Mouse (Mus musculus): ENCODE measurements around the gene Htr5b.

Gene Htr5b

GRCm38 (mm10) chr1:121490241-121490640, 38.0 kb downstream of the Htr5b start:
- no peak for DNase-seq (ENCODE audit: low spot score in 2 of 2)

GRCm38 (mm10) chr1:121486803-121487202, 41.5 kb downstream of the Htr5b start:
- DNase-seq (ENCODE audit: low spot score in 2 of 2) = no peak

GRCm38 (mm10) chr1:121483091-121483490, 45.2 kb downstream of the Htr5b start:
- no peak for DNase-seq (ENCODE audit: low spot score in 2 of 2)

DNA sequence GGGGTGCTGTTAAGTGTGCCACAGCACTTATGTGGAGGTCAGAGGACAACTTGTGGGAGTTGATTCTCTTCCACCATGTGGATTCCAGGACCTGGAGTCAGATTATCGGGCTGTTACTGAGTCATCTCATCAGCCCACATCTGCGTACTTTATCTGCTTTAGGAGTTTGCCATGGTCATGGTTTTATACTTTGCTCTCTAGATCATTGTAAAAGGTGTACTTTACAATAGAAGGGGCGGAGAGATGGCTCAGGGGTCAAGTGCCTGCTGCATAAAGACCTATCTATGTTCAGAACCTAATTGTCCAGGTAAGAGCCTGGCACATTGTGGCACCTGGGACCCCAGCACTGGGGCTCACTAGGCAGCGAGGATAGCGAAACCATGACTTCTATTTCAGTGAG, 48.9 kb downstream of the Htr5b start:
- no peak for DNase-seq (ENCODE audit: low spot score in 2 of 2)

- no peak for DNase-seq (ENCODE audit: low spot score in 2 of 2)
Observed at GRCm38 (mm10) chr1:121478284-121478980, 49.8 kb downstream of the Htr5b start.

GRCm38 (mm10) chr1:121477716-121478115, 50.5 kb downstream of the Htr5b start:
- DNase-seq (ENCODE audit: low spot score in 2 of 2) = no peak

DNA sequence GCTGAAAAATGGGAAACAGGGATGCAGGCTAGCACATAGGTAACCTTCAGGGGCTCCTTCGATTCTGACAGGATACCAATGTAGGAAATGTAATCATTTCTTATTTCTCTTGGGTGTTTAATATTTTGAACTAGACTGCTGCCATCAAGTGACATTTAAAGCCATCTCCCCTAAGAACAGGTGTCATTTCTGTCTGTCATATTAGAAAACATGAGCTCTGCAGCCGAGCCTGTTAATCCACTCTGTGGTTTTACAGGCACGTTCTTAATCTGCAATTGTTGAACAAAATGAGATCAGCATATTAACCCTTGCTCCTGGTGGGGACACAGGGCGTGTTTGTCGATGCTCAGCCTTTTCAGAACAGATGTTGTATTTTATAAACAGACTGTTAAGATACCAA, 56.8 kb downstream of the Htr5b start:
- DNase-seq (ENCODE audit: low spot score in 2 of 2) = no peak

GRCm38 (mm10) chr1:121468271-121468670, 60.0 kb downstream of the Htr5b start:
- DNase-seq (ENCODE audit: low spot score in 2 of 2) = no peak

- no peak for DNase-seq (ENCODE audit: low spot score in 2 of 2)
Observed at GRCm38 (mm10) chr1:121466276-121466675, 62.0 kb downstream of the Htr5b start.

DNA sequence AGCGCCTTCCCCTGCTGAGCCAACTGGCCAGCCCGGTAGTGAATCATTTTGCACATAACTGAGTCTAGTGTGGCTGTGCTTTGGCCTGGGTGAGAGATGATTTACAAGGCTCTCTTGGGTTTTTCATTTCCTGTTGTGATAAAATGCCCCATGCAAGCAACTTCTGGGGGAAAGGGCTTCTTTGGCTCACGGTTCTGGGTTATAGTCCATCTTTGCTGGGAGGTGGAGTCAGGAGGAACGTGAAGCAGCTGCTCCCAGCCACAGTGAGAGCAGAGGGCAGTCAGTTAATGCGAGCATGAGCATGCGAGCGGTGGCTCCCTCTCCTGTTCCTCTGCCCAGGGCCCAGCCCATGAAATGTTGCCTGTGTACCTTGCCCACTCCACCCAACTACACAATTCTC, 64.5 kb downstream of the Htr5b start:
- no peak for DNase-seq (ENCODE audit: low spot score in 2 of 2)

GRCm38 (mm10) chr1:121462643-121463042, 65.6 kb downstream of the Htr5b start:
- no peak for DNase-seq (ENCODE audit: low spot score in 2 of 2)

DNA sequence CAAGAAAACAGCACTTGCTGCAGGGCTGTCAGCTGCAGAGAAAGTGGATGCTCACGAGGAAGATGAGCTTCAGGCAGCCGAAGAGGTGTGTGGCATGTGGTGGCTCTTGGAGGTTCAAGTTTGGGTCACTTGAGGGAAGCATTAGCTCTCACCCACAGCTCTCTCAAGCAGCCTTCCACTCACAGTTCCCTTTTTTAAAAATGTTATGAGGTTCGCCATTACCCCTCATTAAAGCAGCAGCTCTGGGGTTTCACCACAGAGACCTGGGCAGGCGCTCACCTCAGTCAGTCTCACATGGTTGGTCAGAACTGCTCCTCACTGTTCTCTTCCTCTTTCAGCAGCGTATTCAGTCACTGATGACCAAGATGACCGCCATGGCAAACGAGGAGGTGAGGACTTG, 66.4 kb downstream of the Htr5b start:
- no peak for DNase-seq (ENCODE audit: low spot score in 2 of 2)

GRCm38 (mm10) chr1:121460077-121460476, 68.2 kb downstream of the Htr5b start:
- DNase-seq (ENCODE audit: low spot score in 2 of 2) = no peak
